Mouse (Mus musculus) gastrocnemius, adult 8-10 months (tissue): ENCODE data around the gene Gpr31b. TPM values are rescaled to one million over a fixed set of nuclear protein-coding genes. Genes with fewer than 3 reads are reported as not detected.
"Not testable (repeated sequence)": the region's sequence is repeated elsewhere in the genome, so short reads cannot be mapped to it uniquely, and the experiment has no call there.

Source experiments
- DNase-seq, 2 experiments: peaks; one replicate each; pipeline ENCODE4 v3.0.0; 2022; ENCODE audit warnings: low spot score in 2 of 2
- total RNA-seq, 4 experiments: library from RNA; stranded (reverse); gene quantifications; 2 replicates each; pipeline ENCODE4 v1.2.4; 2022

Gene Gpr31b
- total RNA-seq: not detected

DNA sequence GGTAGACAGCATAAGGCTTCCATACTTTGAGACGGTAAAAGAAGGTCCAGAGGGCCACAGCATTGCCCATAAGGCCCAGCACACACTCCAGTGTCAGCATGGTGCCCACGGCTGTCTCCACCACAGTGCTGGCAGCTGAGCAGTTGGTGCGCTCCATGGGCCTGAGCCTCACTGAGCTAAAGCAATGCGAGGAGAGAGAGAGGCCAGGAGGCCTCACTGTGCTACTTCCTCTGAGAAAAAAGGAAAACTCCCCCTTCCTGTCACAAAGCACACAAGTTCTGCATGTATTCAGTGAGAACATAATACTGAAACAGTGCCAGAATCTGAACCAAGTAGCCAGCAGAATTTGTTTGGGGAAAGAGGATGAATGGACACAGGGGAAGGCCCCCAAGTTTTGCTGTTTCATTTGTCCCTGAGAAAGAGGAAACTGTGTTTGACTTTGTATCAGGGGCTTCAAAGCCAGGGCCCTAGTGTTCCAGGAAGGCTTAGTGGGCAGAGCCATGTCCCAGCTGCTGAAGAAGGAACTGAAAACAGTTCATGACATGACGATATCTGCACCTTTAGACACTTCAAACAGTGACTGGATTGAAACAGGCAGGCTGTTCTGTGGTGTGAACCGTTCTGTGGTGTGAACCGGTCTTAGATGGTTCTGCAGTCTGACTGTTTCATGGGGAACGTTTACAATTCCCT lies at the start of gene Gpr31b:
Gene Gpr31b (minus strand): TSS at position 173 of the 690 bp plus-strand sequence.
- DNase-seq: not testable (repeated sequence)

- not testable (repeated sequence) for DNase-seq
Measured at GRCm38 (mm10) chr17:13092960-13093359, 40.9 kb upstream of the Gpr31b start.

DNA sequence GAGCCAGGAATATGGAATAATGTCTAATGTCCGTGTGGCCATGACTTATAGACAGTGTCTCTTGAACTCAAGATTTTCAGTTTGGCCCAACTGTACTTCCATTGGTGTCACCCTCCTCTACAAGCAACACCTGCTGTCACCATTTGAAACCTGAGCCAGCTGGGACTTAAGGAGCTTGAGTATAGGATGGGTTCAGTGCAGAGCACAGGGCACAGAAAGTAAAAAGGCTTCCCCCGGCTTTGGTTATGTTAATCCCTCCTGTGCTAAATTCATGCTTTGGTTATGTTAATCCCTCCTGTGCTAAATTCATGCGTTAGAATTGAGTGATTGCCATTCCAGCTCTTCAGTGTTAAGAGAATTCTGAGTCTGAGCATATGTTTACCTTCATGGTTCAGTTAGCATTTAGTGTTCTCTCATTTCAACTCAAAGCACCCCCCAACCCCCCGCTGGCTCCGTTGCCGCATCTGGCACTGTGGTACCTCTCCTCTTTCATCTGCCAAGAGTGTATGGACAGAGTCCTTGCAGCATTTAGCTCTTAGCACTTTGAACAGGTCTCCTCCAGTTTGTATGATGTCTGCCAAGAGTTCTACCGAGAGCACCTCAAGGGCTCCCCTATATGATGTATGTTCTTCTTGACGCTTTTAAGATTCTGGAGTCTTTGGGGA lies 40.1 kb upstream of the Gpr31b start:
- not testable (repeated sequence) for DNase-seq

DNA sequence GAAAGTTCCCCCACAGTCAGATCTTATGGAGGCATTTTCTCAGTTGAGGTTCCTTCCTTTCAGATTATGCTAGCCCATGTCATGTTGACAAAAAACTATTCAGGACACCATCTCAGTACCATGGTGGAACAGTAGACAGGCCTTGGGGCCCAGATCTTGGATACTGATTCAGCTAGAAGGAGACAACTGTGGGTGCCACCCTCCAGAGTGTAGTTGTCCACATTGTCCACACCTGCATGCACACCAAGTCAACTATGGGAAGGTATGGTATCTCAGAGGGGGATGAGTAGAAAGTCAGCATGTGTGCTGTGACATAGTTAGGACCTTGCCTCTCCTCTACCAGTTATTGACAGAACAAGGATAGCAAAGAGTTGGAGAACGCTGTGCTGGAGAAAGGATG lies 39.4 kb upstream of the Gpr31b start:
- DNase-seq: not testable (repeated sequence)

DNA sequence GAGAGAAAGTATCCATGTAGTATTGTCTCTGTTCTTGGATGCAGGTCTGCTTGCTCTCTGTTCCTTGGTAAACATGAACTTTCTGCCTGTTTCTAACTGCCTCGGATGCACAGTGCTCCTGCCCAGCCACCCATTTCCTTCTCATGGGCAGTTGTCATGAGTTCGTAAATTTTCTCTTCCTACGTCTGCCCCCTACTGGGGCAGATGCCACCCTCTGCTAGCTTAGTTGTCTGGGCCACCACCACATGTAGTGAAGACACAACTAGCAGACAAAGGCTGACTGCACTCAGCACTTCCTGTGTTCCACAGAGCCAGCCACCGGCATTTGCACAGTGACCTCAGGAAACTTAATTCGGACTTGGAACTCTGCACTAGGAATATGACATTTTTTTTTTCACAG lies 17.1 kb upstream of the Gpr31b start:
- not testable (repeated sequence) for DNase-seq

DNA sequence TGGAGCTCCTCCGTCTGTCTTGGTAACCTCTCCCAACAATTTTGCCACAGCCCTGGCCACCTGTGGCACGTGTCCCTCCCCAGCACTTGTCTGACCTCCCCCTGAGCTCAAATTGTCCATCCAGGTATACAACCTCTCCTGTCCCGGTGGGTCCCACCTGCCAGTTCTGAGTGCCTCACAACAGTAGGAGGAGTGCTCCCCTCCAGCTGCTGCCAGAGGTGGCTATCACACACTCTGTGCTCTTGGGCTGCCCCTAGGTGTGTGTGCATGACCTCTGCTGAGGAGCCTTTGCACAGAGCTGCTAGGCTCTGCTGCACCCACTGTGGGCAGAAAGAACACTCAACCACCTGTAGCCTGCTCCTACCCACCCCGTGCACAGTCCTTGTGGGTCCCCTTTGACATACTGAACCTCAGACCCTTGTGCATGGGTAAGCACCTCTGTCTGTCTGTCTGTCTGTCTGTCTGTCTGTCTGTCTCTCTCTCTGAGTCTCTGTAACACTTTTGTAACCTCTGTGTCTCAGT lies 15.8 kb upstream of the Gpr31b start:
- DNase-seq: not testable (repeated sequence)

DNA sequence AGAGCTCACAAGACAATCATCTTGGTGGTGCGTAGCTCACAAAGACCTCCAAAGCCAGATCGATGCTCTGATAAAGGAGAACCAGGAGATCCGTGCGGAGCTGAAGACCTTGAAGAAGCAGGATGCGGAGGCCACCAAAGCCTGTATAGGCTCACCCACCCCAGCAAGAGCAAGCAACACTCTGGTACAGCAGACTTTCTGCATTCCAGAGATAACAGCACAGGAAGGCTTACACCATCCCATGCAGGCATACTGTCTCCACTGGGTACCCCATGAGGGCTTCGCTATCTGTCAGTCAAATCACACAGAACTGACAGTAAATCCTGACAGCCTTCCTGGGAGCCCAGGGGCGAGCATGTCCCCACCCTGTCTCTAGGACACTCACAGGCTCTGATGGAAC lies 10.8 kb upstream of the Gpr31b start:
- DNase-seq: not testable (repeated sequence)

DNA sequence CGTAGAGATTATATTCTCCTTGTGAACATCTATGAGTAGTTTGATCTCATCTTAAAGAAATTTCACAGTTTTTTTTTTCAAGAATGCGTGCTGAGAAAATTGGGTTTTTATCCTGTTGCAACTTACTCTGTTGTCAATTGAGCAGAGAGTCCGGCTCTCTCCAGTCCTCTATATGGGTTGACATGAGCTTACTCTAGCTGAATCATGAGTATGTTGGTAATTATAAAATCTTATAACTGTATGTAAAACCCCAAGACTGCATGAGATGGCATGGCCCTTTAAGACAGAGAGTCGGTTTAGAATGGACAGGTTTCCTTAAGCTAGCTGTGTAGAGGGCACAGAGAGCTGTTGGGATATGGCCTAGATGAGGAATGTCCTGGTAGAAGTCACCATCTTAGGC lies 8.7 kb upstream of the Gpr31b start, which contains the start of gene Tcp10b:
Gene Tcp10b (plus strand): TSS at position 301 of the 400 bp plus-strand sequence.
- DNase-seq: not testable (repeated sequence)

DNA sequence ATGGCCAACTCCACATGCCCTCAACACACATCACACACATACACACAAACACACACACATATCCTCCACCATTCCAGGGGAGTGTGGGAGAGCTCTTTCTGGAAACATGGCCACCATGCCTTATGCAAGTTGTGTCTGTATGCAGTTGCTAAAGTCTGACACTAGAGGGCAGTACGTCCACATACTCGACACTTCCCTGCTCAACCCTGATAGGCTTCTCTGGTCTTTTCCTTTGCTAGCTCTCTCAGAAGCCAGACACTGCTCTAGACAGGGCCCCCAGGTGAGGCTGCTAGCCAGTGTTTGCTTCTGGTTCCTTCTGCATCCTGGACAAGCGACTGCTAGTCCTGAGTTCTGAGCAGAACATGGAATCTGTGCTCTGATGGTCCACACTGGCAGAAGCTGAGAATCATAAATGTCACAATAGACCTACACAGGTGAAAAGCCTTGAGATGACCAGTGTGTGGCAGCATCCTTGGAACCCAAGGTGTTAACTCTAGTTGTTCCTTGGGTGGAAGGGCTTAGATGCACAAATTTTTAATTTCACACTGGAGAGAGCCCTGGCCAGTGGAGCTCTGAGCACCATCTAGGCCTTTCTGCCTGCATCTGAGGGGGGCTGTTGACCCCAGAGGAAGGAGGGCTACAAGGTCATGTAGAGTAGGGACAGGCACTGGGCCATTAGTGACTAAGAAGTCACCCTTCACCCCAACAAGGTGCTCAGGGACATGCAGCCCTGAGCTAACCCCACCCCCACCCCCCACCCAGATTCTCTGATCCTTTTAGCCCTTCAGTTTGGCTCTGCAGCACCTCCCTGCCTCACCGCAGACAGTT lies 8.0 kb downstream of the Gpr31b start:
- peak; percentile 10 to 12 for DNase-seq

- not testable (repeated sequence) for DNase-seq
Measured at GRCm38 (mm10) chr17:13036627-13037192, 15.4 kb downstream of the Gpr31b start.

DNA sequence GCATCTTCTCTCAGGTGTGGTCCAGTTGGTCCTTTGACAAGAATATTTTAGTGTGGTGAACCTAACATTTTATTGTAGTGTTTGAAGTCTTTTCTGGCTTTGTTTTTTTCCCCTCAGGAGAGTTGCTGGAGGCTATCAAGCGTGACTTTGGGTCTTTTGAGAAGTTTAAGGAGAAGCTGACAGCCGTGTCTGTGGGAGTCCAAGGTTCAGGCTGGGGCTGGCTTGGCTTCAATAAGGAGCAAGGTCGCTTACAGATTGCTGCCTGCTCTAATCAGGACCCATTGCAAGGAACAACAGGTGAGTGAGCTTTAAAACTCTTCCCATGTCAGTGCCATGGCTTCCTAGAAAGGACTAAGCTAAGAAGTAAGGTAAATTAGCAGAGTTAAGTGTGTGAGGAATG lies 38.8 kb downstream of the Gpr31b start:
- no peak for DNase-seq

DNA sequence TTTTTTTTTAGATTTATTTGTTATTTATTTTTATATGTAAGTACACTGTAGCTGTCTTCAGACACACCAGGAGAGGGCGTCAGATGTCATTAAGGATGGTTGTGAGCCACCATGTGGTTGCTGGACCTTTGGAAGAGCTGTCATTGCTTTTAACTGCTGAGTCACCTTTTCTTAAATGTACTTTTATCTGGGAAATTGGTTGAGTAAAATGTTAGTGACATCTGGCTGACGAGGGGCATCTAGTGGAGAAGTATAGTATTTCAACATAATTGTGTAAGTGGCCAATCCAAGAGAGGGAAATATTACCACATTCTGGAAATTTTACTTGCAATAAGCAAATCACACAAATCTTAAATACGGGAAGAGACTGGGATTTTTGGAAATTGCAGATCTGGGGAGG lies 42.2 kb downstream of the Gpr31b start:
- DNase-seq: no peak

DNA sequence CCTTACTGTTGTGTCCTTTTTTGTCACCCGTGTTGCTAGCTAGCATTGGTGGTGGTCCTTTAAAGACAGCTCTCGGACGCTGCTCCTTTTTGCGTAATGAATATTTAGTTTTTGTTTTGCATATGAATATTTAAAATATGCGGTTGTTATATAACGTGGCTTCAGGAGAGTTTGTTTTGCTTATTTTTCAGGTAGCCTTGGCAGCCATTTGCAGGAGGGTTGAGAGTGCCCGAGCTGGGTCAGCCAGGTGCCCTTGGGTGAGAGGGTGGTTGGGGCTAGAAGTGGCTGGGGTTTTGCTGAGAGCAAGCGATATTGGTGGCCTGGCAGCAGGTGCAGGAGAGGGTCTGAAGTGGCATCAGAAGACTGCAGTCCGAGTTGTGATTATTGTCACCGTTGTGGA lies 43.6 kb downstream of the Gpr31b start:
- DNase-seq: no peak

DNA sequence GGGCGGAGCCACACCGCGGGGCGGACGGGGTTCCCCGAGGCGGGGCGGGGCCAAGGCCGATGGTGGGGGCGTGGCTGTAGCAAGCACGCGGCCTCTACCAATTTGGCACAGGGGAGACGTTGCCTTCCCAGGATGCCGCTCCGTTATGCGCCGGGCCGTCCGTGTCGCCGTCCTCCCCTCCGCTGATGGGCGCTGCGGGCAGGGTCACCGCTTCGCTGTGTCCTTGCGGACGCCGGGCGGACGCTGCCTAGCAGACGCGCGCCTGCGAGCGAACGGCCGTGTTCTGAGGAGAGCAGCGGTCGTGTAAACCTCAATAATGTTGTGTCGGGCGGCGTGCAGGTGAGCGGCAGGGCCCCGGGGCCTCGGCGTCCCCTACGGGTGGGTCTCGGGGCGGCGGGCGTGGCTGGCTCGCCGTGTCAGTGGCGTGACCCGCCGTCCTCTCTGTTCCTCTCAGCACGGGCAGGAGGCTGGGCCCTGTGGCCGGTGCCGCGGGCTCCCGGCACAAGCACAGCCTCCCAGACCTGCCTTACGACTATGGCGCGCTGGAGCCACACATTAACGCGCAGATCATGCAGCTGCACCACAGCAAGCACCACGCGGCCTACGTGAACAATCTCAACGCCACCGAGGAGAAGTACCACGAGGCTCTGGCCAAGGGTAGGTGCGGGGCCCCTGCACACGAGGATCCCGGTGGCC lies 44.2 kb downstream of the Gpr31b start:
- DNase-seq: peak; percentile 96 to 97

GRCm38 (mm10) chr17:13006984-13007383 lies 45.1 kb downstream of the Gpr31b start:
- DNase-seq: no peak

GRCm38 (mm10) chr17:13006546-13006945 lies 45.5 kb downstream of the Gpr31b start, which contains the start of gene Sod2:
Gene Sod2, plus strand, starts transcription at chr17:13006846.
- not testable (repeated sequence) for DNase-seq

- DNase-seq: not testable (repeated sequence)
Measured at GRCm38 (mm10) chr17:13004436-13004835, 47.7 kb downstream of the Gpr31b start.

- not testable (repeated sequence) for DNase-seq
Measured at GRCm38 (mm10) chr17:13002243-13002642, 49.9 kb downstream of the Gpr31b start.
